Mouse (Mus musculus) spleen, postnatal 4 days (tissue): ENCODE data around the gene Trcg1.

ENCODE experiments used
- DNase-seq, 2 experiments: peaks; one replicate each; pipeline ENCODE4 v3.0.0; 2022; ENCODE audit warnings: low spot score in 2 of 2

The Trcg1 gene

GRCm38 (mm10) chr9:57295666-57296065 is 59.3 kb downstream of the Trcg1 start:
- no peak for DNase-seq

GRCm38 (mm10) chr9:57296277-57296676 is 59.9 kb downstream of the Trcg1 start:
- DNase-seq: no peak

GRCm38 (mm10) chr9:57297938-57298337 is 61.6 kb downstream of the Trcg1 start:
- DNase-seq: peak in 1 of 2 experiments; percentile 34
